Mouse (Mus musculus) liver, adult 2 months (tissue): ENCODE measurements around the gene Arl2. TPM values are rescaled to one million over a fixed set of nuclear protein-coding genes. Genes with fewer than 3 reads are reported as not detected.
"Not testable (repeated sequence)": the region's sequence is repeated elsewhere in the genome, so short reads cannot be mapped to it uniquely, and the experiment has no call there.

Source experiments
- DNase-seq: peaks from one replicate; pipeline ENCODE4 v3.0.0-alpha.2; 2011; ENCODE audit warnings: low read depth, low spot score; ENCODE audit errors: extremely low read depth
- H3K27ac ChIP-seq: fragments of 200-500 bp; replicated peaks from 2 replicates; pipeline ENCODE4 v1.5.1; 2012; ENCODE audit warnings: low read depth, mild to moderate bottlenecking, control low read depth, inconsistent platforms, low read length; ENCODE audit not compliant: insufficient read depth
- H3K27me3 ChIP-seq: fragments of 200-500 bp; 2 replicates; pipeline ENCODE4 v1.6.1; 2012; ENCODE audit warnings: mild to moderate bottlenecking, moderate library complexity, low read length, inconsistent platforms; ENCODE audit not compliant: control insufficient read depth, insufficient read depth
- H3K36me3 ChIP-seq: fragments of 200-500 bp; 2 replicates; pipeline ENCODE4 v1.6.1; 2012; ENCODE audit warnings: low read length, inconsistent platforms; ENCODE audit not compliant: control insufficient read depth, insufficient read depth
- H3K4me1 ChIP-seq: fragments of 200-500 bp; 2 replicates; pipeline ENCODE4 v1.6.1; 2011; ENCODE audit warnings: low read length; ENCODE audit not compliant: control insufficient read depth, insufficient read depth
- H3K4me3 ChIP-seq: fragments of 200-500 bp; 2 replicates; pipeline ENCODE4 v1.5.1; 2011; ENCODE audit warnings: low read depth, mild to moderate bottlenecking, control low read depth, low read length, moderate library complexity; ENCODE audit not compliant: insufficient read depth
- H3K79me2 ChIP-seq: fragments of 200-500 bp; 2 replicates; pipeline ENCODE4 v1.6.1; 2012; ENCODE audit warnings: inconsistent platforms, mild to moderate bottlenecking, low read length, moderate library complexity; ENCODE audit not compliant: control insufficient read depth, insufficient read depth
- H3K9ac ChIP-seq: fragments of 200-500 bp; 2 replicates; pipeline ENCODE4 v1.6.1; 2012; ENCODE audit warnings: low read depth, mild to moderate bottlenecking, control low read depth, inconsistent platforms, low read length
- CTCF ChIP-seq: fragments of 200-500 bp; IDR thresholded peaks from 2 replicates; pipeline ENCODE4 v1.5.1; 2011; ENCODE audit warnings: low read depth, low read length, control low read depth
- POLR2A ChIP-seq: fragments of 200-500 bp; IDR thresholded peaks from 2 replicates; pipeline ENCODE4 v1.6.1; 2011; ENCODE audit warnings: low read length, control low read depth; ENCODE audit not compliant: insufficient read depth; ENCODE audit errors: extremely low read depth
- WGBS: fragments of 180-500 bp; shearing (Covaris S2); methylation state at CpG from one replicate; pipeline ENCODE4 v1.1.7; 2018; 5-methylcytosine and 5-hydroxymethylcytosine counted together
- polyA plus RNA-seq: library from polyadenylated mRNA; depleted of rRNA; stranded (reverse); fragments of >200 nt; gene quantifications from 2 replicates; pipeline ENCODE4 v1.2.3, GENCODE M21; 2012
- total RNA-seq: library from RNA; depleted of rRNA; stranded (reverse); fragments of >200 nt; gene quantifications from 2 replicates; pipeline ENCODE4 v1.2.3, GENCODE M21; 2014

Gene Arl2
- total and polyA plus RNA-seq, 2 experiments = 3.0 to 16.3 TPM

DNA sequence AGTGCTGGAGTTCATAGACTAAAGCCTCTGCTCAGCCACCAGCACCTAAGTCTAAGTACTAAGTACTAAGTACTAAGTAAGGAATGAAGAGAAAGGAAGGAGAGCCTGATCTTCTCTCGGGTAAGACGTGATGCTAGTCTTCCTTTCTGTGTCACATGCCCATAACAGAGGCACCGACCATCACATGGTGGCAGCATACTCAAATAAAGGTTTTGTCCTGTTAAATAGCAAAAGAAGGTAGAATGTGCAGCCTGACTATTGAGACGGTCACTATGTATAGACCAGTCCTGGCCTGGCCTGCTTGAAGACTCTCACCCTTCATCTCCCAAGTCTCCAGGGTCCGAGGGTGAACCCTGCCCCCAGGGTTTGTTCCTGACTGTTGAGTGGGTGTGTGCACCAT lies 3.5 kb upstream of the Arl2 start:
- H3K36me3 ChIP-seq = no peaks in the 10 kb centered on the region
- DNase-seq = no peak
- no peaks in the 10 kb centered on the region for H3K4me1 ChIP-seq
- H3K27me3 ChIP-seq = no peaks in the 10 kb centered on the region
- H3K79me2 ChIP-seq = no peaks in the 10 kb centered on the region
- H3K4me3 ChIP-seq = no peak overlapping the region
- H3K27ac ChIP-seq = no peak overlapping the region
- WGBS = 72% methylated on average over 5 of the region's 5 CpGs
- no peak overlapping the region for H3K9ac ChIP-seq
- no peak for TF ChIP-seq CTCF
- TF ChIP-seq POLR2A = no peak

DNA sequence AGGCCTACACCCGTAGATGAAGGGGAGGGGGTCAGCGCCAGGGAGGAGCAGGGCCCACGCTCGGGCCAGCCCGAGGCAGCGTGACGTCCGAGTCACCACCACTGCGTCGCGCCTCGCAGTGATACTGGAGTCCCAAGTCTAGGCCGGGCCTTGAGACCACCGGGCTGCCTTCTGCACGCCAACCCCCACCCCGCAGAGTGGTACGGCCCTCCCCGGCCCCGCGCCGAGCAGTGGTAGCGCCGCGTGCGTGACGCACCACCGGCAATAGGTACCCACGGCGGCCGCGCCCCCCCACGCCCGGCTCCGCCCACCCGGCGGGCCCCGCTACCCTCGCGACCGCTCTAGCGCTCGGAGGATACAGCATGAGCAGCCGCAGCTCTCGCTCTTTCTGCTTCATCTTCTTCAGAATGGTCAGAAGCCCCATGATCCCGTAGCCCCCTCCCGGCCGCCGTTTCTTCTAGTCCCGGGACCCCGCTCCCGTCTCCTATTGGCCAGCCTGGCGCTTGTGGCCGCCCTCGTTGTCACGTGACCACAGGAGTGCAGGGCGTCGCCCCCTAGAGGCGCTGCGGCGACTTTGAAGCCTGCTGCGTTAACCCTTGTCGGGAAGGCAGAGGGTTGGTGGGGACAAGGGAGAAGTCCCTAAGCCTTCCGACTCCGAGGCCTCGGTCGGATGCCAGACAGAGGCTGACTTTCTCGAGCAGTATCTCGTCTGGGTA lies 512 bp downstream of the Arl2 start, which contains the start of gene Batf2:
Gene Batf2, plus strand, starts transcription at position 306 of the 716 bp plus-strand sequence.
- no peaks in the 10 kb centered on the region for H3K36me3 ChIP-seq
- under 1% methylated on average over 66 of the region's 68 CpGs for WGBS

DNA sequence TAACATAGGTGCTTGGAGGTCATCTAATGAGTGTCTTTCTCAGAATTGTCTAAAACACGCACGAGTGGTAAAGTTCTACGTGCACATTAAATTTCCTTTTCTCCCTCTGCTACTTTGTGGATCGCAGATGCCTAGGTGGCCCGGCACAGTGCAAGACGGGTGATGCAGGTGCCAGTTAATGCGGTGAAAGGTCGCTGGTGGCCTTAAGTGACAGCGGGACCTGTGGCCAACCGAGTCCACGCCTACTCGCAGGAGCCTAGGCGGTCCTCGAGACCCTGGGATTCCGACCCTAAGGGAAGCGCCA lies 1.0 kb downstream of the Arl2 start:
- Histone ChIP-seq H3K27ac (peak overlapping the region; percentile 77), H3K4me1 (no peaks in the 10 kb centered on the region), H3K79me2 (no peaks in the 10 kb centered on the region), H3K9ac (peak overlapping the region; percentile 97), H3K4me3 (peak overlapping the region; percentile 90), H3K36me3 (peaks cover 2% of the 10 kb centered on the region; the same call in 1 of the 2 replicates), H3K27me3 (no peaks in the 10 kb centered on the region)
- WGBS = 3% methylated on average over 16 of the region's 16 CpGs
- TF ChIP-seq POLR2A = no peak
- TF ChIP-seq CTCF = no peak
- DNase-seq = peak; percentile 59

More for the DNA sequence above, 512 bp downstream of the Arl2 start, which contains the start of gene Batf2:
- peak within 1 kb of the TSS; percentile 90 for H3K4me3 ChIP-seq
- TF ChIP-seq CTCF = peak; percentile 82
- no peak for TF ChIP-seq POLR2A
- no peaks in the 10 kb centered on the region for H3K27me3 ChIP-seq
- peak within 1 kb of the TSS; percentile 83 for H3K27ac ChIP-seq
- H3K9ac ChIP-seq = peak within 1 kb of the TSS; percentile 97
- H3K4me1 ChIP-seq = no peaks in the 10 kb centered on the region
- DNase-seq = peak; percentile 81
- H3K79me2 ChIP-seq = no peaks in the 10 kb centered on the region

DNA sequence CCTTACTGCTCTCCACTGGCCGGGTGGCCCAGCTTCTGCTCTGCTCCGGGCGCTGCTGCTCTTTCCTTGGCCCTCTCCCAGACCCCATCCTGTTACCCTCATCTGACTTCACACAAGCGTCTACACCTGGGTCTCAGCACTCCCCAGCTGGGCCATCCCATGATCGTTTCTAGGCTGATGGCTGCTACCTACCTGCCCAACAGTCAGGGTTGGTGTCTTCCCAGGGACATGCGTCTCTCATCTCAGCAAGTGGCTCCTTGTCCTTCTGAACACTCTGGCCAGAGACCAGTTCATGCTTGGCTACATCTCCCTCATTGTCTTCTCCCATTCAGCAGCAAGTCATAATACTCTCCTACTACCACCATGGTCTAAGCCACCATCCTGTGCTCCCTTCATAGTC lies 1.6 kb downstream of the Arl2 start:
- 95% methylated on average over 6 of the region's 6 CpGs for WGBS

DNA sequence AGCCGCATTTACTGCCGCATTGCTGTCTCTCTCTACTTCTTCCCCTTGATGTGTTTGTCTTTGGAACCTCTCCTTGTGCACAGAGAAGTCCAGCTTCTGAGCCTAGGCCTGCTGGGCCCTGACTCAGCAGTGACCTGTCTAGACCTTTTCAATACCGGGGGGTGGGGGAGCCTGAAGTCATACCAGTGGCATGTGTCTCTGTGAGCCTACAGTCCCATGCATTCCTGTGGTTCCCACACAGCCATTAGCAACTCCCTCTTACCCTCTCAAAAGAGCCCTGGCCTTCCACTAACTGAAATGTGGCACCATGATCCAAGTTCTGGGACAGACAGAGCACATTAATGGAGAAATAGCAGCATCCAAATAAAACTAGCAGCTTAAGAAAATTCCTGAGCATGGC lies 5.0 kb downstream of the Arl2 start:
- Histone ChIP-seq H3K27ac (no peak overlapping the region), H3K9ac (no peak overlapping the region), H3K27me3 (no peaks in the 10 kb centered on the region), H3K36me3 (peaks cover 2% of the 10 kb centered on the region; the same call in 1 of the 2 replicates), H3K4me1 (no peaks in the 10 kb centered on the region), H3K4me3 (no peak overlapping the region), H3K79me2 (no peaks in the 10 kb centered on the region)
- no peak for DNase-seq
- TF ChIP-seq CTCF (no peak), POLR2A (no peak)
- 77% methylated on average over 3 of the region's 3 CpGs for WGBS

More for the DNA sequence above, 1.6 kb downstream of the Arl2 start:
- no peaks in the 10 kb centered on the region for H3K27me3 ChIP-seq
- peaks cover 2% of the 10 kb centered on the region; the same call in 1 of the 2 replicates for H3K36me3 ChIP-seq
- H3K27ac ChIP-seq = no peak overlapping the region
- no peaks in the 10 kb centered on the region for H3K79me2 ChIP-seq
- no peak for TF ChIP-seq CTCF
- no peak for TF ChIP-seq POLR2A
- H3K4me3 ChIP-seq = no peak overlapping the region
- H3K9ac ChIP-seq = no peak overlapping the region
- no peaks in the 10 kb centered on the region for H3K4me1 ChIP-seq
- DNase-seq = no peak

DNA sequence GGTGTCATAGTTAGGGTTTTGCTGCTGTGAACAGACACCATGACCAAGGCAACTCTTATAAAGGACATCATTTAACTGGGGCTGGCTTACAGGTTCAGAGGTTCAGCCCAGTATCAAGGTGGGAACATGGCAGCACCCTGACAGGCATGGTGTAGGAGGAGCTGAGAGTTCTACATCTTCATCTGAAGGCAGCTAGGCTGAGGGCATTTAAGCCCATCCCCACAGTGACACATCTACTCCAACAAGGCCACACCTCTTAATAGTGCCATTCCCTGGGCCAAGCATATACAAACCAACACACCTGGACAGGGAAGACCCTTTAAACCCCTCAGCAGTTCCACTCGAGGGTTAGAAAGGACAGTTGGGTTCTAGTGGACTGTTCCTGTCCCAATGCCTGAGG lies 8.2 kb downstream of the Arl2 start:
- H3K79me2 ChIP-seq, H3K4me3 ChIP-seq, H3K36me3 ChIP-seq, DNase-seq, H3K9ac ChIP-seq, H3K27ac ChIP-seq, H3K27me3 ChIP-seq, H3K4me1 ChIP-seq: not testable (repeated sequence)
- 42% methylated on average over 1 of the region's 1 CpGs for WGBS
